Mouse (Mus musculus): Measurements from ENCODE around the gene Slc34a3. TPM values are rescaled to one million over a fixed set of nuclear protein-coding genes. Genes with fewer than 3 reads are reported as not detected.
A peak's percentile ranks its signal among the peaks of the same experiment; 100 is the strongest.

Gene Slc34a3
- polyA plus RNA-seq, 1 experiment from 2014 or later: not detected

DNA sequence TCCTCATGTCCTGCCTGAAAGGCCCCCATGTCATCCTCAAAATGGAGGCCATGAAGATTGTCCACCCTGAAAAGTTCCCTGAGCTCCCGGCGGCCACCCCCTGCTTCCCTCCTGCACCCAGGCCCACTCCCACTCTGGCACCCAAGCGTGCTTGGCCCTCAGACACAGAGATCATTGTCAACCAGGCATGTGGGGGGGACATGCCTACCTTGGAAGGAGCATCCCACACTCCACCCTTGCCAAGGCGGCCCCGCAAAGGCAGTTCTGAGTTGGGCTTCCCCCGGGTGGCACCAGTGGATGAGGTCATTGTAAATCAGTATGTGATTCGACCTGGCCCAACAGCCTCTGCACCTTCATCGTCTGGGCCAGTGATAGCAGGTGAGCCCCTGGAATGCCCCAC is 9.2 kb upstream of the Slc34a3 start:
- peaks cover 45% of the 10 kb centered on the region for H3K36me3 ChIP-seq
- H3K27me3 ChIP-seq (ENCODE audit: insufficient read depth, poor library complexity, severe bottlenecking): peaks cover 46% of the 10 kb centered on the region
- no peaks in the 10 kb centered on the region for H3K9me3 ChIP-seq
- H3K4me1 ChIP-seq (replicated peaks): peaks cover 41% of the 10 kb centered on the region
- peak overlapping the region; percentile 73; the same call in 1 of the 2 replicates for H3K4me3 ChIP-seq
- WGBS: 85% methylated on average over 8 of the region's 8 CpGs
- no peak for DNase-seq (ENCODE audit: low spot score)
- no peak overlapping the region for H3K27ac ChIP-seq

DNA sequence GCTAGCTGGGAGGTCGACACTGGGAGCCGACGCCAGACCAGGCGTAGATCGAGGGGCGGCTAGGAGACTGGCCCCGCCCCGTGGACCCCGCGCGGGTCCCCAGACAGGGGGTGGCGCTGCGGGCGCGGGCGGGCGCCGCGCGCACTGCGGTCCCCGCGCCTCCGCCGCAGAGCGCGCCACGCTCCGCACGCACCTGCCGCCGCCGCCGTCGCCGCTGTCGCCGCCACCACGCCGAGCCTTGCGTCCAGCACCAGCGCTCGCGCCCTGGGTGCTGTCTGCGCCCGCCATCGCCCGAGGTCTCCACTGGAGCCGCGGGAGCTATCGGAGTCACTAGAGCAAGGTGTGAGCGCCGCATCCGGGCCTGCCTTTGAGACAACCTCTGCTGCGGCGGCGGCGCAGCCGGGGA is 7.9 kb upstream of the Slc34a3 start, which contains the start of the genes Rnf208 and Cysrt1:
Rnf208 (plus strand) TSS at position 155 of the 406 bp plus-strand sequence.
Cysrt1 (minus strand) TSS at position 352 of the 406 bp plus-strand sequence.
- no peak for DNase-seq (ENCODE audit: low spot score)
- H3K27me3 ChIP-seq (ENCODE audit: insufficient read depth, poor library complexity, severe bottlenecking): peaks cover 46% of the 10 kb centered on the region
- peaks cover 41% of the 10 kb centered on the region for H3K4me1 ChIP-seq (replicated peaks)
- H3K4me3 ChIP-seq: peak within 1 kb of the TSS; percentile 73
- H3K36me3 ChIP-seq: peaks cover 33% of the 10 kb centered on the region
- H3K27ac ChIP-seq: peak within 1 kb of the TSS; percentile 87
- H3K9me3 ChIP-seq: no peaks in the 10 kb centered on the region
- under 1% methylated on average over 59 of the region's 59 CpGs for WGBS

DNA sequence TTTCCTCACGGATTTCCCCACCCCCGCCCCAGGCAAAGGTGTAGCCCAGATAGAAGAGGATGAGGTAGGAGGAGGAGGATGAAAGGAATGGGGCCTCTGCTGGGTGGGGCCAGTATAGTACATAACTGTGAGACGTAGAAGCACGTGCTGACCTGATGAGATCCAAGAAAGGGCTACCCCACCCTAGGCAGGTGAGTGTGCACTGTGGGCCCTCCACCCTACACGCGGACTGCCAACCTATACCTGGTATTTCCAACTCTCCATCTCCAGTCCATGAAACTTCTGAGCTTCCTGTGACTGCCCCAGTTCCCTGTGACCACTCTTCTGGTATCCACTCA is 7.2 kb upstream of the Slc34a3 start:
- DNase-seq (ENCODE audit: low spot score): no peak
- H3K4me1 ChIP-seq (replicated peaks): peaks cover 43% of the 10 kb centered on the region
- whole genome bisulfite sequencing: 19% methylated on average over 6 of the region's 6 CpGs
- peak overlapping the region; percentile 73 for H3K4me3 ChIP-seq
- H3K27me3 ChIP-seq (ENCODE audit: insufficient read depth, poor library complexity, severe bottlenecking): peaks cover 46% of the 10 kb centered on the region
- no peaks in the 10 kb centered on the region for H3K9me3 ChIP-seq
- H3K36me3 ChIP-seq: peaks cover 26% of the 10 kb centered on the region
- peak overlapping the region; percentile 87 for H3K27ac ChIP-seq

DNA sequence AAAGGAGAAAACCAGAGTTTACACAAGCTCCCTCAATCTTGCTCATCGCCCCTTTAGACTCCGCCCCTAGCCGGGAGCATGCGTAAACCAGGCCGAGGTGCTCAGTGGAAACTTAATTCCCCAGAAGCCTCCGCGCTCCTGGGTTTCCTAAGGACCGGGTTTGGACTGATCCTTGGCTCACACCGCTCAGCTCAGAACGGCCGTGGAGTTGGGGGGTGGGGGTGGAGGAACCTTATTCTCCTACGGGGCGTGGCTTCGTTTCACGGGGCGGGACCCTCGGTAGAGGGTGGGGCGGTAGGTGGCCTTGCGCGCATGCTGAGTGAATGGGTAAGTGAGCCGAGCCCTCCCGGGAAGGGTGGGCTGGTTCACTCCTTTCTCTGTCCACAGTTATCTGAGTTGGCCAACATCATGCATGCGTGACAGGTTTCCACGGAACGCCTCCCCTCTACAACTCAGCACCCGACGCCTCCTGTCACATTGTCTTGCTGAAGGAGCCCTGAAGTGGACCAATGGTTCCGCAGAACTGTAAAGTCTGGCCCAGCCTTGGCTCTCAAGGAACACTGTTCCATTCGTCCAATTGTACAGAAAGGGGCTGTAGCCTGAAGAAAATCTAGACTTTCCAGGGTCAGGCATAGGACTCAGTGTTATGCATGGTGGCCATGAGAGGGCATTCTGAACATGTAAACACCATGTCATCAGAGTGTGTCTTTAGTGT is 6.7 kb upstream of the Slc34a3 start:
- 2% methylated on average over 29 of the region's 29 CpGs for WGBS
- Histone ChIP-seq H3K9me3 (no peaks in the 10 kb centered on the region), H3K36me3 (peaks cover 20% of the 10 kb centered on the region), H3K27ac (peak overlapping the region; percentile 87), H3K4me3 (peak overlapping the region; percentile 73), H3K27me3 (ENCODE audit: insufficient read depth, poor library complexity, severe bottlenecking) (peaks cover 46% of the 10 kb centered on the region), H3K4me1 (replicated peaks) (peaks cover 42% of the 10 kb centered on the region)
- DNase-seq (ENCODE audit: low spot score): peak; percentile 75

DNA sequence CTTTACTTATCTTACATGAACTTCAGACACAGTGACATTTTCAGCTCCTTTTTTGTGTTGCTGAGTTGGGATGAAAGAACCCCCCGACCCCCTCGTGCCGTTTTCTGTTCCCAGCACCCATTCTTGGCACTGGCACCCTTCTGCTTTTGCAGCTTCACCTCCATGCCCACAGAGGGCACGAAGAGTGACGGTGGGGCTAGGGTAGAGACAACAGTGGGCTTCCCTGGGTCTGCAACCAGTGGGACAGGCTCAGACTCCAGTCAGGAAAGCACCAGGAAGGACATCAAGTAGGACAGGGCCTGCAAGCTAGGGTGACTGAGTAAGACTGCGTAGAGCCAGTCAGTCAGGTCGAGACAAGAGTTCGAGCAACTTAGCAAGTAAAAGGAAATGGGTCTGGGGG is 6.1 kb upstream of the Slc34a3 start:
- WGBS: 49% methylated on average over 8 of the region's 8 CpGs
- Histone ChIP-seq H3K36me3 (peaks cover 15% of the 10 kb centered on the region), H3K27me3 (ENCODE audit: insufficient read depth, poor library complexity, severe bottlenecking) (peaks cover 46% of the 10 kb centered on the region), H3K9me3 (no peaks in the 10 kb centered on the region), H3K4me3 (peak overlapping the region; percentile 73), H3K4me1 (replicated peaks) (peaks cover 40% of the 10 kb centered on the region), H3K27ac (peak overlapping the region; percentile 87)
- DNase-seq (ENCODE audit: low spot score): no peak

DNA sequence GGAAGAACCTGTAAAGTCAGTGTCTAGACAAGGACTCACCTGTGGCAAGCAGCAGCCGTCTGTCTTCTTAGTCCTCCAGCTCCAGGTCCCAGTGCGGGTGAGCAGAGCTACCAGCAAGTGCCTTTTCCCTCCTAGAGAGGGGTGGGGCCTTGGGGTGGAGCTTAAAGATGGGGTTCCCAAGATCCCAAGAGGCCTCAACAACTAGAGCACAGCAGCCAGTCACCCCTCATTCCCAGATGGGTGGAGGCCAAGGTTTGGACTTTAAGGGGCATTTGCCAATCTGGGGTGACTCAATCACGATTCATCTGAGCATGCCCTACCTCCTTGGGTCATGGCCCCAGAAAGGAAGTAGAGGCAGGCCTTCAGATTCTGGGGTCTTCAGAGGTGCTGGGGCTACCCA is 5.6 kb upstream of the Slc34a3 start:
- 76% methylated on average over 3 of the region's 3 CpGs for WGBS
- no peak overlapping the region for H3K4me3 ChIP-seq
- H3K36me3 ChIP-seq: peaks cover 9% of the 10 kb centered on the region
- DNase-seq (ENCODE audit: low spot score): no peak
- peaks cover 40% of the 10 kb centered on the region for H3K4me1 ChIP-seq (replicated peaks)
- H3K27ac ChIP-seq: no peak overlapping the region
- peaks cover 46% of the 10 kb centered on the region for H3K27me3 ChIP-seq (ENCODE audit: insufficient read depth, poor library complexity, severe bottlenecking)
- H3K9me3 ChIP-seq: no peaks in the 10 kb centered on the region

DNA sequence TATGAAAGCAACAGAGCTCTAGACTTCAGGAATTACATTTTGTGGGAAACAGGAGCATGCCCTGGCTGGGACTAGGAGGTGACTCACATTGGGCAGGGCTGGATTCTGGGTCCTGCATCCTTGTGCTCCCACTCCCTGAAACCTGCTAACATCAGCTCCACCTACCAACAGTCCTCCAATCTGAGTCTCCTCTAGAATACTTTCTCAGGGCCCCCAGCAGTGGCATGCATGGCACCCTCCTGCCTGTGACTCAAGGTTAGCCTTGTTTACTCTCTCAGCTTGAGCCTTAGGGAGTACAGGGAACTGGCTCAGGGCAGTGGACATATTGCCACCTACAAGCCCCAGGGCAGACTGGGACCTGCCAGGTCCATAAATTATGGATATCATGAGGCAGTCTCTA is 3.9 kb upstream of the Slc34a3 start:
- no peak for DNase-seq (ENCODE audit: low spot score)
- Histone ChIP-seq H3K4me1 (replicated peaks) (peaks cover 35% of the 10 kb centered on the region), H3K27ac (no peak overlapping the region), H3K4me3 (no peak overlapping the region), H3K27me3 (ENCODE audit: insufficient read depth, poor library complexity, severe bottlenecking) (peaks cover 33% of the 10 kb centered on the region), H3K9me3 (no peaks in the 10 kb centered on the region), H3K36me3 (no peaks in the 10 kb centered on the region)

DNA sequence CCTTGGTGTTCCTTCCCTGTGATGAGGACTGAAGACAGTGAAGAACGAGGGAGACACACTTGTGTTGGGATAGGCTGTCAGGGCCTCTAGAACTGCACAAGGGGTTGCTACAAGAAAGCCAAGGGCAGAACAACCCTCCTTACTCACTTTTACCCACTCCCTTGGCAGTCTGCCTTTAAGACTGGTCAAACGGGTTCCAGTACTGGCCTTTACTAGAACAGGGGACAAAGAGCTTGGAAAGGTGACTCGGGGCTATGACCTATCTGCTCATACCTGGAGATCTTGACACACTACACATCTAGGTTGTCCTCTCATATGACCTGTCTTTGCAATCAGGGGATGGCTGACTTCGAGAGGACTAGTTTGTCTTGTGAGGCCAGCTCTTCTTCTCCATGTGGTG is 3.4 kb upstream of the Slc34a3 start:
- H3K4me1 ChIP-seq (replicated peaks): peaks cover 33% of the 10 kb centered on the region
- peaks cover 27% of the 10 kb centered on the region for H3K27me3 ChIP-seq (ENCODE audit: insufficient read depth, poor library complexity, severe bottlenecking)
- H3K9me3 ChIP-seq: no peaks in the 10 kb centered on the region
- no peak for DNase-seq (ENCODE audit: low spot score)
- H3K27ac ChIP-seq: no peak overlapping the region
- WGBS: 74% methylated on average over 4 of the region's 4 CpGs
- no peaks in the 10 kb centered on the region for H3K36me3 ChIP-seq
- no peak overlapping the region for H3K4me3 ChIP-seq

DNA sequence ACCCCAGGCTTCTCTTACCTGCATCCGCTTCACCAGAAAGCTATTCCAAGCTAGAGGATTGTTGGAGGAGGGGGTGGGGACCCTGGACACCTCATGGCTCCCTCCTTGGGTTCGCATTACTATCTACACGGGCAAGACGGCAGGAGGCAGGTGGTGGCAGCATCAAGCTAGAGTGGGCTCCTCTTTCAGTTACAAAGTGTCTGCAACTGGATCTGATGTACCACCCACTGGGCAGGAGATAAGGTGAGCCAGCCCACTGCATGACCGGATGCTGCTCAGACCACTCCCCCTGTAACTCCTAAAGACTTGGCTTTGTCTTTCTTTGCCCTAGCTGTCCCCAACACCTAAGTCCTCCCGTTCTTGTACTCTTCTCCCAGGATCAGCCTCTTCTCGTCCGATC is 2.5 kb upstream of the Slc34a3 start, which contains the start of gene Rnf224:
Rnf224 (minus strand) TSS at position 174 of the 400 bp plus-strand sequence.
- H3K27me3 ChIP-seq (ENCODE audit: insufficient read depth, poor library complexity, severe bottlenecking): peaks cover 26% of the 10 kb centered on the region
- 35% methylated on average over 8 of the region's 8 CpGs for WGBS
- H3K27ac ChIP-seq: no peak within 1 kb of the TSS
- H3K4me3 ChIP-seq: no peak within 1 kb of the TSS
- DNase-seq (ENCODE audit: low spot score): no peak
- H3K9me3 ChIP-seq: no peaks in the 10 kb centered on the region
- no peaks in the 10 kb centered on the region for H3K36me3 ChIP-seq
- peaks cover 31% of the 10 kb centered on the region for H3K4me1 ChIP-seq (replicated peaks)

DNA sequence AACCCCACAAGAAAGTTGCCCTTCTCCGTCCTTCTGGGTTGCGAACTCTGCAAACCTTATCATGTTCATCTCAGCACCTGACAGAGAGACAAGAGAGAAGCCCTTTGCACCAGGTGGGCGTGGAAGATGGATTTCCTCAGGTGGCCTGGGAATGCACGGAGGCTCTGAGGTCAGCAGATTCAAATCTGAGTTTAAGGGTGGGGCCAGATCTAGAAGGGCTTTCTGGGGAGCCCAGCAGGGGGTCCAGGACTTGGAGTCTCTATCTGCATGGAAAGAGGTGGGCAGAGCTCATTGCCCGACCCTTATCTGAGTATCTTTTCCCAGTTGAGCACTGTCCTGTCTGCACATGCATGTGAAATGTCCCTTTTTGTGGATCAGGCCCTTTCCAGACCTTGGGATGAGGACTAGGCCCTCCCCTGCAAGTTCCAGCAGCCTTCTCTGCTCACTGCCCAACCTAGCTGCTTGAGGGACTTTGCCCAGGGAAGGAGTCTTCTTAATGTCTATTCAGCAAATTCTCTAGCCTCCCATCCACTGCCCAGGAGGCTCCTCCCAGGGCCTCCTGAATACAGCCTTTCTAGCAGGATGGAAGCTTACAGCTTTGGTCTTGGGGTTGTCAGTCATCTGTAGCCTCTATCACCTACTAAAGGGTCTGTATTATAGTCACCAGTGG is 522 bp upstream of the Slc34a3 start:
- H3K27me3 ChIP-seq (ENCODE audit: insufficient read depth, poor library complexity, severe bottlenecking): peaks cover 29% of the 10 kb centered on the region; the same call in 1 of the 2 replicates
- H3K4me3 ChIP-seq: no peak overlapping the region
- DNase-seq (ENCODE audit: low spot score): no peak
- WGBS: 77% methylated on average over 5 of the region's 5 CpGs
- H3K4me1 ChIP-seq (replicated peaks): peaks cover 16% of the 10 kb centered on the region; the same call in 1 of the 2 replicates
- H3K9me3 ChIP-seq: no peaks in the 10 kb centered on the region
- H3K27ac ChIP-seq: no peak overlapping the region
- H3K36me3 ChIP-seq: no peaks in the 10 kb centered on the region

DNA sequence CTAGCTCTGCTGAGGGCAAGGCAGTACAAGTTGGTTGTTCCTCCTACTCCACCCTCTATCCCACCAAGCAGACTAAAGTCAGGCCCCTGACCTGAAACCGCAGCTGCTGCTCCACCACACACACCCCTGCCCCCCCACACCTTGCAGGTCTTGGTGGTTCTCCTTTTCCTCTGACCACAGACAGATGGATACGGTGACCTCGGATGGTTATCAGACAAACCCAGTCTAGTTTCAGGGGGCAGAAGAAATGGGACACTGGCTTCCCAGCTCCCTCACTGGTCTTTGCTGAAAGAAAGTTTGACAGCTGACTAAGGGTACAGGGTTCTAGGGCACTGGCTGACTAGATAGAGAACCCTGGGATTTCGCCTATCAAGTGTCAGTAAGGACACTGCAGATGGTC is 743 bp downstream of the Slc34a3 start:
- DNase-seq (ENCODE audit: low spot score): no peak
- H3K4me1 ChIP-seq (replicated peaks): peaks cover 25% of the 10 kb centered on the region
- peaks cover 19% of the 10 kb centered on the region; the same call in 1 of the 2 replicates for H3K27me3 ChIP-seq (ENCODE audit: insufficient read depth, poor library complexity, severe bottlenecking)
- WGBS: 82% methylated on average over 4 of the region's 4 CpGs
- no peak overlapping the region for H3K4me3 ChIP-seq
- no peaks in the 10 kb centered on the region for H3K9me3 ChIP-seq
- no peaks in the 10 kb centered on the region for H3K36me3 ChIP-seq
- no peak overlapping the region for H3K27ac ChIP-seq

DNA sequence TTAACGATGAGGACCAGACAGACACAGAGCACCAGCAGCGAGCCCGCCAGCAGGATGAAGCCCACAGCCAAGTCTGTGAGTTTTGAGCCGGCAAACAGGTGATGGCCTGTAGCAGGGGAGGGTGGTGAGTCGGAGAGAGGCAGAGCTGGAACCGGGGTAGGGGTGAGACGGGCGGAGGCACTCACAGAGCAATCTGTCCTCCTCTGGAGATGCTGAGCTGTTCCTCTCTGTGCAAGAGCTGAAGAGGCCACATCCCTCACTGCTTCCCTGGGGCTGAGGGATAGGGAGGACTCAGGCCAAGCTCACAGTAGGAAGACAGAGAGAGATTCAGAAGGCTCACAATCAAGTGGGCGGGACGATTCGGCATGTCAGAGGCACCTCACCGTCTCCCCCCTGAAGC is 3.1 kb downstream of the Slc34a3 start:
- Histone ChIP-seq H3K27ac (no peak overlapping the region), H3K4me3 (no peak overlapping the region), H3K36me3 (no peaks in the 10 kb centered on the region), H3K4me1 (replicated peaks) (peaks cover 36% of the 10 kb centered on the region), H3K9me3 (no peaks in the 10 kb centered on the region), H3K27me3 (ENCODE audit: insufficient read depth, poor library complexity, severe bottlenecking) (peaks cover 19% of the 10 kb centered on the region; the same call in 1 of the 2 replicates)
- 51% methylated on average over 12 of the region's 12 CpGs for WGBS
- no peak for DNase-seq (ENCODE audit: low spot score)

DNA sequence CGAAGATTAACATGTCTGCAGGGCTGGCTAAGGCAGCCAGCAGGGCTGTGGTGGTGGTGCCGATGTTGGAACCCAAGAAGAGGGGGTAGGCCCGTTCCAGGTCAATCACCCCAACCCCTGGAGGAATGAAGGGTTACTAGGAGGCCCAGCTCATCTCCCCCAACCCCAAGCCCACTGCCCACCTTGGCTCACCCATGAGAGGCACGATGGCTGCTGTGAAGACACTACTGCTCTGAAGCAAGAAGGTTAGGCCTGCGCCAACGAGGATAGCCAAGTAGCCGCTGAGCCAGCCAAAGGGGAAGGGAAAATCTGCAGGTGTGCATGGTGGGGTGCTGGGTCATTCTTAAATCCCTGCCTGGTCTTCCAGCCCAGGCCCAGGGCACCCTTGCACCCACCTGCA is 3.6 kb downstream of the Slc34a3 start:
- H3K4me3 ChIP-seq: no peak overlapping the region
- H3K9me3 ChIP-seq: no peaks in the 10 kb centered on the region
- DNase-seq (ENCODE audit: low spot score): no peak
- 93% methylated on average over 7 of the region's 7 CpGs for WGBS
- H3K36me3 ChIP-seq: no peaks in the 10 kb centered on the region
- peaks cover 40% of the 10 kb centered on the region for H3K4me1 ChIP-seq (replicated peaks)
- H3K27ac ChIP-seq: no peak overlapping the region
- H3K27me3 ChIP-seq (ENCODE audit: insufficient read depth, poor library complexity, severe bottlenecking): peaks cover 19% of the 10 kb centered on the region; the same call in 1 of the 2 replicates
